Mouse (Mus musculus) megakaryocyte, embryonic 14.5 days (primary cell): ENCODE measurements at regions not wholly inside any gene's neighbourhood (a gene's known extent, or its start where the extent isn't known, plus 50 kb on each side); places are given as distances from the start of the nearest gene placed in this dataset.

Experiments
- FLI1 ChIP-seq: IDR thresholded peaks from 2 replicates; pipeline ENCODE4 v1.6.1; 2012; ENCODE audit warnings: low read length, inconsistent platforms, mixed read lengths
- GATA1 ChIP-seq: IDR thresholded peaks from 3 replicates; pipeline ENCODE4 v1.6.1; 2012; ENCODE audit warnings: mixed read lengths, low read length, inconsistent platforms, borderline replicate concordance

DNA sequence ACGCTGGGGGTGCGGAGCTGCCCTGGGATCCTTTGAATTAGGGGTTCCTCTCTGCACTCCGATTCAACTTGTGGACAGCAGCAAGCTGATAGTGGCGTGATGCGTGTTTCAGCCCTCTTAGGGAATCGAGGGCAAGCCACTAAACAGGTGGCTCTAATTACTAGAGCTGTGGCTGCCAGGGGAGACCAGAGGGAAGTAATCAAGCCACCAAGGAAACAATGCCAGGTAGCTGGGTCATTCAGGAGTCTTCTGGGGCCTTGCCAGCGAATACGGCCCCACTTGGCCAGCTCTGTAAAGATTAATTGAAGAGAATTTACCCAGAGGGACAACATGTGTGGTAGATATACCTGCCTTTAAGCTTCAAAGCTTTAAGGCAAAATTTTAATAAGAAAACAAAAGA, 123.2 kb downstream of the Ifng start:
- TF ChIP-seq GATA1 = no peak
- no peak for TF ChIP-seq FLI1
